Comparison of ENCODE assay signal across 9 mouse cellular contexts in genomic region chr10:67099183-67099929, GRCm38 (mm10). TPM values are rescaled to one million over a fixed set of nuclear protein-coding genes. Genes with fewer than 3 reads are reported as not detected.
A peak's percentile ranks its signal among the peaks of the same experiment; 100 is the strongest.
DNase-seq lines count a peak whose midpoint lies in the region; ATAC-seq lines count a peak whose summit lies in the region.
"Had no signal": no experiment of that assay in that cellular context is flagged by ENCODE, and none has a peak within 500 bp of the region (broad histone marks: within the 10 kb centered on the region; RNA-seq: fewer than 3 reads in every experiment).

No protein-coding gene starts in this region.

- no peaks in the 10 kb centered on the region for H3K36me3 ChIP-seq in heart, embryonic 11.5 days (ENCODE audit: control insufficient read depth, insufficient read depth, low read length)
- H3K36me3 ChIP-seq in lung, embryonic 16.5 days (ENCODE audit: control insufficient read depth, insufficient read depth, low read length), result no peaks in the 10 kb centered on the region
- no peaks in the 10 kb centered on the region for H3K36me3 ChIP-seq in hindbrain, embryonic 16.5 days (ENCODE audit: control insufficient read depth, insufficient read depth, low read length)
- no peaks in the 10 kb centered on the region for H3K36me3 ChIP-seq in stomach, embryonic 16.5 days (ENCODE audit: control insufficient read depth, insufficient read depth, low read length)

- no peak for ATAC-seq in heart, embryonic 11.5 days (replicated peaks; ENCODE audit: insufficient number of reproducible peaks, low FRiP score, low TSS enrichment)
- ATAC-seq in lung, embryonic 16.5 days (ENCODE audit: low read depth), result no peak
- no peak for ATAC-seq in hindbrain, embryonic 16.5 days
- ATAC-seq in stomach, embryonic 16.5 days (ENCODE audit: insufficient read depth, low FRiP score), result no peak

- no peak overlapping the region for H3K27ac ChIP-seq in heart, embryonic 11.5 days (ENCODE audit: low read depth, low read length)
- no peak overlapping the region for H3K27ac ChIP-seq in lung, embryonic 16.5 days (ENCODE audit: low read length)
- H3K27ac ChIP-seq in hindbrain, embryonic 16.5 days (ENCODE audit: low read depth, low read length), result no peak overlapping the region
- 0 out of 2 replicates have a peak overlapping the region, but pooled peaks have one; percentile 3 for H3K27ac ChIP-seq in stomach, embryonic 16.5 days (ENCODE audit: low read length)

- H3K4me1 ChIP-seq in heart, embryonic 11.5 days (ENCODE audit: control insufficient read depth, insufficient read depth, low read length), result peaks cover 53% of the 10 kb centered on the region
- H3K4me1 ChIP-seq in lung, embryonic 16.5 days (replicated peaks; ENCODE audit: control insufficient read depth, insufficient read depth, low read length), result peaks cover 62% of the 10 kb centered on the region
- H3K4me1 ChIP-seq in hindbrain, embryonic 16.5 days (ENCODE audit: control insufficient read depth, insufficient read depth, low read depth, low read length), result peaks cover 45% of the 10 kb centered on the region
- peaks cover 57% of the 10 kb centered on the region for H3K4me1 ChIP-seq in stomach, embryonic 16.5 days (ENCODE audit: control insufficient read depth, insufficient read depth, low read length)

- peak overlapping the region; percentile 97; the same call in 1 of the 2 replicates for H3K4me3 ChIP-seq in heart, embryonic 11.5 days (ENCODE audit: low read depth, low read length)
- no peak overlapping the region for H3K4me3 ChIP-seq in lung, embryonic 16.5 days (ENCODE audit: low read length)
- H3K4me3 ChIP-seq in hindbrain, embryonic 16.5 days (ENCODE audit: low read length), result peak overlapping the region; percentile 13
- no peak overlapping the region for H3K4me3 ChIP-seq in stomach, embryonic 16.5 days (replicated peaks; ENCODE audit: low read length)
- H3K4me3 ChIP-seq: erythroblast, embryonic 14.5 days had no signal

- H3K9ac ChIP-seq in heart, embryonic 11.5 days (ENCODE audit: low read depth, low read length), result peak overlapping the region; percentile 4; the same call in 1 of the 2 replicates
- H3K9ac ChIP-seq in lung, embryonic 16.5 days (ENCODE audit: low read length), result no peak overlapping the region
- H3K9ac ChIP-seq in hindbrain, embryonic 16.5 days (ENCODE audit: low read depth, low read length), result no peak overlapping the region
- H3K9ac ChIP-seq in stomach, embryonic 16.5 days (ENCODE audit: low read length), result no peak overlapping the region

- H3K9me3 ChIP-seq in heart, embryonic 11.5 days (replicated peaks; ENCODE audit: control insufficient read depth, low read length), result no peaks in the 10 kb centered on the region
- H3K9me3 ChIP-seq in lung, embryonic 16.5 days (ENCODE audit: control insufficient read depth, low read length), result no peaks in the 10 kb centered on the region
- no peaks in the 10 kb centered on the region for H3K9me3 ChIP-seq in hindbrain, embryonic 16.5 days (ENCODE audit: control insufficient read depth, low read length)
- H3K9me3 ChIP-seq in stomach, embryonic 16.5 days (replicated peaks; ENCODE audit: control insufficient read depth, low read length), result no peaks in the 10 kb centered on the region

- no peaks in the 10 kb centered on the region for H3K27me3 ChIP-seq in heart, embryonic 11.5 days (ENCODE audit: control insufficient read depth, insufficient read depth, low read length)
- no peaks in the 10 kb centered on the region for H3K27me3 ChIP-seq in lung, embryonic 16.5 days (ENCODE audit: control insufficient read depth, insufficient read depth, low read depth, low read length)
- no peaks in the 10 kb centered on the region for H3K27me3 ChIP-seq in hindbrain, embryonic 16.5 days (replicated peaks; ENCODE audit: control insufficient read depth, insufficient read depth, low read length)
- H3K27me3 ChIP-seq in stomach, embryonic 16.5 days (ENCODE audit: control insufficient read depth, insufficient read depth, low read length), result no peaks in the 10 kb centered on the region

- DNase-seq in heart, adult 11 months, result no peak
- no peak for DNase-seq in lung, postnatal 14 days
- no peak for DNase-seq in layer of hippocampus, adult 8-10 months (ENCODE audit: low spot score in 2 of 2)
- DNase-seq in urinary bladder, postnatal 25 days (ENCODE audit: low spot score), result no peak

- 45% methylated on average over 13 of the region's 13 CpGs for WGBS in heart, embryonic 11.5 days (ENCODE audit: insufficient replicate concordance)
- 59% methylated on average over 13 of the region's 13 CpGs for WGBS in lung, embryonic 16.5 days
- 50% methylated on average over 13 of the region's 13 CpGs for WGBS in hindbrain, embryonic 16.5 days
- WGBS in stomach, embryonic 16.5 days, result 61% methylated on average over 13 of the region's 13 CpGs

- peak overlapping the region; percentile 75 for H3K4me2 ChIP-seq in heart, embryonic 11.5 days
- peak overlapping the region; percentile 67; the same call in 1 of the 2 replicates for H3K4me2 ChIP-seq in lung, embryonic 16.5 days (ENCODE audit: low read depth, low read length)
- H3K4me2 ChIP-seq in hindbrain, embryonic 16.5 days (ENCODE audit: low read length), result peak overlapping the region; percentile 85
- H3K4me2 ChIP-seq in stomach, embryonic 16.5 days (ENCODE audit: low read depth, low read length), result peak overlapping the region; percentile 78; the same call in 1 of the 2 replicates

RNA-seq across cellular contexts. Expression of gene Reep3, which starts 2.6 kb away (rescaled TPM):
- polyA plus RNA-seq in heart, embryonic 11.5 days (2014; fragmentation: Nextera tagmentation; extraction: Ambion mirVana), result 21.5 and 23.7 TPM in 2 replicates
- polyA plus RNA-seq in lung, embryonic 16.5 days (2015; fragmentation: Nextera tagmentation; extraction: Ambion mirVana), result 37.9 and 38.6 TPM in 2 replicates
- 32.7 and 36.2 TPM in 2 replicates for polyA plus RNA-seq in hindbrain, embryonic 16.5 days (2015; fragmentation: Nextera tagmentation; extraction: Ambion mirVana)
- 44.0 and 52.0 TPM in 2 replicates for polyA plus RNA-seq in stomach, embryonic 16.5 days (2015; fragmentation: Nextera tagmentation; extraction: Ambion mirVana)
- 10 to 100 TPM; 21.0 to 24.7 (median 22.3) TPM for total RNA-seq in layer of hippocampus, adult 8-10 months (2022)

RNA-seq across cellular contexts. Expression of gene Jmjd1c, which starts 3.4 kb away (rescaled TPM):
- polyA plus RNA-seq in heart, embryonic 11.5 days (2014; fragmentation: Nextera tagmentation; extraction: Ambion mirVana), result 31.7 and 39.5 TPM in 2 replicates
- polyA plus RNA-seq in lung, embryonic 16.5 days (2015; fragmentation: Nextera tagmentation; extraction: Ambion mirVana), result 28.4 and 29.0 TPM in 2 replicates
- polyA plus RNA-seq in hindbrain, embryonic 16.5 days (2015; fragmentation: Nextera tagmentation; extraction: Ambion mirVana), result 33.4 and 35.5 TPM in 2 replicates
- polyA plus RNA-seq in stomach, embryonic 16.5 days (2015; fragmentation: Nextera tagmentation; extraction: Ambion mirVana), result 26.7 and 30.3 TPM in 2 replicates
- 100 to 1,000 TPM in 2 of 4 experiments, 10 to 100 TPM in 2; 90.8 to 103 (median 98.5) TPM for total RNA-seq in layer of hippocampus, adult 8-10 months (2022)

Comparison
In these comparisons a context has a peak if more than half of its experiments do, and no peak if none do; other contexts are left out.
1. H3K4me3 ChIP-seq: peak in heart, embryonic 11.5 days (single experiment) and hindbrain, embryonic 16.5 days (single experiment); none in lung, embryonic 16.5 days (single experiment) and stomach, embryonic 16.5 days (single experiment).
2. Peak in every context shown above with its lines, with median percentiles within 50 percentile points of each other: H3K4me2 ChIP-seq.